Mouse (Mus musculus) intestine, embryonic 15.5 days (tissue): ENCODE results near the gene Fgfr3. TPM values are rescaled to one million over a fixed set of nuclear protein-coding genes. Genes with fewer than 3 reads are reported as not detected.

Experiments
- ATAC-seq: fragments of 200-750 bp; cut with Nextera tagmentation; 2 replicates; pipeline ENCODE4 v1.8.0; 2017; ENCODE audit warnings: moderate TSS enrichment, moderate library complexity
- H3K27ac ChIP-seq: fragments of 300-500 bp; sonication (generic); 2 replicates; pipeline ENCODE4 v1.5.1; 2015; ENCODE audit warnings: mild to moderate bottlenecking, inconsistent platforms
- H3K27me3 ChIP-seq: fragments of 300-500 bp; sonication (generic); replicated peaks from 2 replicates; pipeline ENCODE4 v1.6.1; 2015; ENCODE audit warnings: inconsistent platforms
- H3K36me3 ChIP-seq: fragments of 300-500 bp; sonication (generic); 2 replicates; pipeline ENCODE4 v1.6.1; 2015; ENCODE audit warnings: inconsistent platforms
- H3K4me1 ChIP-seq: fragments of 300-500 bp; sonication (generic); replicated peaks from 2 replicates; pipeline ENCODE4 v1.6.1; 2015; ENCODE audit warnings: inconsistent platforms
- H3K4me2 ChIP-seq: fragments of 300-500 bp; sonication (generic); replicated peaks from 2 replicates; pipeline ENCODE4 v1.6.1; 2015; ENCODE audit warnings: mild to moderate bottlenecking, inconsistent platforms
- H3K4me3 ChIP-seq: fragments of 300-500 bp; sonication (generic); replicated peaks from 2 replicates; pipeline ENCODE4 v1.5.1; 2015; ENCODE audit warnings: inconsistent platforms
- H3K9ac ChIP-seq: fragments of 300-500 bp; sonication (generic); 2 replicates; pipeline ENCODE4 v1.6.1; 2015; ENCODE audit warnings: inconsistent platforms
- H3K9me3 ChIP-seq: fragments of 300-500 bp; sonication (generic); 2 replicates; pipeline ENCODE4 v1.6.1; 2016; ENCODE audit warnings: inconsistent platforms
- WGBS: fragments of 180-500 bp; shearing (Covaris S2); methylation state at CpG from one replicate; pipeline ENCODE4 v1.1.7; 2015; 5-methylcytosine and 5-hydroxymethylcytosine counted together
- polyA plus RNA-seq: library from polyadenylated mRNA; unstranded; fragments of >200 nt; fragmentation: Nextera tagmentation; extraction: Ambion mirVana; gene quantifications from 2 replicates; pipeline ENCODE4 v1.2.1, GENCODE M21; 2015

The Fgfr3 gene
- polyA plus RNA-seq, 1 experiment from 2014 or later: 11.6 TPM

GRCm38 (mm10) chr5:33737903-33738321 is 16.4 kb downstream of the Fgfr3 start:
- peak; percentile 68 for ATAC-seq
- peaks cover 15% of the 10 kb centered on the region for H3K36me3 ChIP-seq
- 22% methylated on average over 7 of the region's 7 CpGs for WGBS

GRCm38 (mm10) chr5:33738341-33738740 is 16.9 kb downstream of the Fgfr3 start:
- Histone ChIP-seq H3K27ac (no peak overlapping the region), H3K4me2 (no peak overlapping the region), H3K4me3 (no peak overlapping the region), H3K9me3 (no peaks in the 10 kb centered on the region), H3K27me3 (no peaks in the 10 kb centered on the region), H3K4me1 (no peaks in the 10 kb centered on the region), H3K9ac (no peak overlapping the region), H3K36me3 (peaks cover 15% of the 10 kb centered on the region)
- ATAC-seq: 0 out of 2 replicates have a peak, but pooled peaks have one; percentile 9

More at GRCm38 (mm10) chr5:33737903-33738321, 16.4 kb downstream of the Fgfr3 start:
- Histone ChIP-seq H3K27me3 (no peaks in the 10 kb centered on the region), H3K4me3 (no peak overlapping the region), H3K27ac (no peak overlapping the region), H3K4me2 (no peak overlapping the region), H3K9me3 (no peaks in the 10 kb centered on the region), H3K9ac (no peak overlapping the region), H3K4me1 (no peaks in the 10 kb centered on the region)

- WGBS: 83% methylated on average over 4 of the region's 4 CpGs
- no peak for ATAC-seq
Measured at GRCm38 (mm10) chr5:33740548-33740947, 19.1 kb downstream of the Fgfr3 start.

GRCm38 (mm10) chr5:33743481-33743880 is 22.0 kb downstream of the Fgfr3 start:
- 88% methylated on average over 8 of the region's 8 CpGs for WGBS
- Histone ChIP-seq H3K4me2 (no peak overlapping the region), H3K9ac (no peak overlapping the region), H3K9me3 (no peaks in the 10 kb centered on the region), H3K4me3 (no peak overlapping the region), H3K27ac (no peak overlapping the region), H3K4me1 (no peaks in the 10 kb centered on the region), H3K36me3 (peaks cover 39% of the 10 kb centered on the region), H3K27me3 (no peaks in the 10 kb centered on the region)
- no peak for ATAC-seq

More at GRCm38 (mm10) chr5:33740548-33740947, 19.1 kb downstream of the Fgfr3 start:
- no peaks in the 10 kb centered on the region for H3K27me3 ChIP-seq
- H3K9me3 ChIP-seq: no peaks in the 10 kb centered on the region
- H3K4me1 ChIP-seq: no peaks in the 10 kb centered on the region
- H3K27ac ChIP-seq: no peak overlapping the region
- no peak overlapping the region for H3K9ac ChIP-seq
- no peak overlapping the region for H3K4me2 ChIP-seq
- peaks cover 19% of the 10 kb centered on the region; the same call in 1 of the 2 replicates for H3K36me3 ChIP-seq
- H3K4me3 ChIP-seq: no peak overlapping the region

GRCm38 (mm10) chr5:33777195-33777594 is 55.7 kb downstream of the Fgfr3 start:
- Histone ChIP-seq H3K4me2 (no peak overlapping the region), H3K27me3 (no peaks in the 10 kb centered on the region), H3K9me3 (no peaks in the 10 kb centered on the region)

GRCm38 (mm10) chr5:33781964-33782344 is 60.5 kb downstream of the Fgfr3 start:
- ATAC-seq: no peak; the same call in 1 of the 2 replicates
- 0 out of 2 replicates have a peak, but pooled peaks cover 6% of the 10 kb centered on the region for H3K36me3 ChIP-seq
- peak overlapping the region; percentile 88 for H3K4me2 ChIP-seq
- peak overlapping the region; percentile 92 for H3K9ac ChIP-seq
- H3K4me3 ChIP-seq: peak overlapping the region; percentile 97
- no peaks in the 10 kb centered on the region for H3K27me3 ChIP-seq
- H3K27ac ChIP-seq: peak overlapping the region; percentile 51
- no peaks in the 10 kb centered on the region for H3K9me3 ChIP-seq
- 3% methylated on average over 11 of the region's 11 CpGs for WGBS
- peaks cover 10% of the 10 kb centered on the region for H3K4me1 ChIP-seq

More at GRCm38 (mm10) chr5:33777195-33777594, 55.7 kb downstream of the Fgfr3 start:
- Histone ChIP-seq H3K36me3 (peaks cover 10% of the 10 kb centered on the region; the same call in 1 of the 2 replicates), H3K4me1 (peaks cover 6% of the 10 kb centered on the region), H3K27ac (no peak overlapping the region), H3K9ac (no peak overlapping the region), H3K4me3 (no peak overlapping the region)
- no peak for ATAC-seq

- Histone ChIP-seq H3K9me3 (no peaks in the 10 kb centered on the region), H3K4me2 (peak within 1 kb of the TSS; percentile 88), H3K4me1 (peaks cover 10% of the 10 kb centered on the region), H3K4me3 (peak within 1 kb of the TSS; percentile 97), H3K36me3 (0 out of 2 replicates have a peak, but pooled peaks cover 3% of the 10 kb centered on the region), H3K27me3 (no peaks in the 10 kb centered on the region), H3K9ac (peak within 1 kb of the TSS; percentile 92), H3K27ac (peak within 1 kb of the TSS; percentile 51)
- ATAC-seq: peak; percentile 100
- WGBS: under 1% methylated on average over 65 of the region's 65 CpGs
Measured at GRCm38 (mm10) chr5:33782345-33782998, 61.0 kb downstream of the Fgfr3 start, which contains the start of gene Letm1. Gene Letm1, minus strand, starts transcription at chr5:33782817.

- no peaks in the 10 kb centered on the region for H3K9me3 ChIP-seq
- H3K27me3 ChIP-seq: no peaks in the 10 kb centered on the region
- peak; percentile 71 for ATAC-seq
- peak overlapping the region; percentile 92 for H3K9ac ChIP-seq
- no peaks in the 10 kb centered on the region for H3K36me3 ChIP-seq
- 6% methylated on average over 6 of the region's 6 CpGs for WGBS
- peak overlapping the region; percentile 88 for H3K4me2 ChIP-seq
- peaks cover 10% of the 10 kb centered on the region for H3K4me1 ChIP-seq
- H3K4me3 ChIP-seq: peak overlapping the region; percentile 97
- H3K27ac ChIP-seq: no peak overlapping the region
Measured at GRCm38 (mm10) chr5:33782999-33783390, 61.5 kb downstream of the Fgfr3 start.

Other genes with a start within 250 kb of the Fgfr3 start
- gene Fam53a, start 92.0 kb upstream of the Fgfr3 start, polyA plus RNA-seq: 51.7 and 52.7 TPM in 2 replicates
- gene Gm9903, start 91.7 kb upstream of the Fgfr3 start, polyA plus RNA-seq: 0.26 and 0.30 TPM in 2 replicates
- gene Slbp, start 69.1 kb upstream of the Fgfr3 start, polyA plus RNA-seq: 196 and 228 TPM in 2 replicates
- 148 and 172 TPM in 2 replicates for gene Tacc3, start 63.5 kb upstream of the Fgfr3 start, polyA plus RNA-seq
- gene Tmem129, start 63.3 kb upstream of the Fgfr3 start, polyA plus RNA-seq: 31.8 and 33.1 TPM in 2 replicates
- 42.5 and 49.5 TPM in 2 replicates for gene Letm1, start 61.1 kb downstream of the Fgfr3 start, polyA plus RNA-seq
- gene Nsd2, start 99.1 kb downstream of the Fgfr3 start, polyA plus RNA-seq: 38.8 and 41.3 TPM in 2 replicates
- 49.3 and 51.3 TPM in 2 replicates for gene Nelfa, start 214.7 kb downstream of the Fgfr3 start, polyA plus RNA-seq